Mouse (Mus musculus): ENCODE results near the gene Rnf220. TPM values are rescaled to one million over a fixed set of nuclear protein-coding genes. Genes with fewer than 3 reads are reported as not detected.

Rnf220 gene
- polyA plus RNA-seq, 1 experiment from 2014 or later = 137 TPM

DNA sequence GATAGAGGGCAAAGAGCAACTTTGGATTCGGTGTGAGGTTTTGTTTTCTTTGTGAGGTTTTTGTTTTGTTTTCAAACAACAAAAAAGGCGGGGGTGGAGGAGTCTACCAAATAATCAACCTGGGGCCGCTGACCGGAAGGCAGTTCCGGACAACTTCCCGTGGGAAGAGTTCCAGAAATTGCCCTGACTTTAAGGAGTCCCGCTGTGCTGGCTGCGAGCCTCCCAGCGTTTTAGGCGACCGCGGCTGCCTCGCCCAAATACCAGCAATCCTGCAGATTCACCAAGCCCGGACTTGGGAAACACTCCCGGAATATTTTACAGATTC, 13.0 kb downstream of the Rnf220 start:
- Histone ChIP-seq H3K36me3 (ENCODE audit: control insufficient read depth, insufficient read depth, low read length) (no peaks in the 10 kb centered on the region), H3K9me3 (replicated peaks; ENCODE audit: control insufficient read depth, low read length, poor library complexity, severe bottlenecking) (no peaks in the 10 kb centered on the region), H3K4me3 (ENCODE audit: low read depth, low read length) (peak overlapping the region; percentile 46), H3K27me3 (ENCODE audit: control insufficient read depth, insufficient read depth, low read depth, low read length) (peaks cover 37% of the 10 kb centered on the region), H3K4me1 (ENCODE audit: control insufficient read depth, insufficient read depth, low read length) (peaks cover 10% of the 10 kb centered on the region), H3K9ac (ENCODE audit: low read depth, low read length) (peak overlapping the region; percentile 65), H3K4me2 (ENCODE audit: low read length) (peak overlapping the region; percentile 94), H3K27ac (ENCODE audit: low read length) (peak overlapping the region; percentile 70)
- no peak for ATAC-seq
- under 1% methylated on average over 15 of the region's 15 CpGs for WGBS

- Histone ChIP-seq H3K4me3 (ENCODE audit: low read depth, low read length) (no peak overlapping the region), H3K9ac (ENCODE audit: low read depth, low read length) (no peak overlapping the region), H3K27me3 (ENCODE audit: control insufficient read depth, insufficient read depth, low read depth, low read length) (peaks cover 26% of the 10 kb centered on the region), H3K4me2 (ENCODE audit: low read length) (no peak overlapping the region), H3K27ac (ENCODE audit: low read length) (no peak overlapping the region), H3K36me3 (ENCODE audit: control insufficient read depth, insufficient read depth, low read length) (no peaks in the 10 kb centered on the region), H3K4me1 (ENCODE audit: control insufficient read depth, insufficient read depth, low read length) (peaks cover 14% of the 10 kb centered on the region), H3K9me3 (replicated peaks; ENCODE audit: control insufficient read depth, low read length, poor library complexity, severe bottlenecking) (no peaks in the 10 kb centered on the region)
- ATAC-seq = no peak
- 78% methylated on average over 5 of the region's 5 CpGs for WGBS
Observed at GRCm38 (mm10) chr4:117482103-117482502, 14.7 kb downstream of the Rnf220 start.

- 24% methylated on average over 11 of the region's 11 CpGs for WGBS
- no peaks in the 10 kb centered on the region for H3K9me3 ChIP-seq (replicated peaks; ENCODE audit: control insufficient read depth, low read length, poor library complexity, severe bottlenecking)
Observed at GRCm38 (mm10) chr4:117480611-117481445, 16.0 kb downstream of the Rnf220 start.

GRCm38 (mm10) chr4:117479951-117480350, 16.9 kb downstream of the Rnf220 start:
- WGBS = 43% methylated on average over 6 of the region's 6 CpGs
- no peak overlapping the region for H3K4me3 ChIP-seq (ENCODE audit: low read depth, low read length)
- ATAC-seq = no peak
- H3K9ac ChIP-seq (ENCODE audit: low read depth, low read length) = no peak overlapping the region
- H3K27ac ChIP-seq (ENCODE audit: low read length) = no peak overlapping the region
- H3K4me2 ChIP-seq (ENCODE audit: low read length) = no peak overlapping the region
- peaks cover 14% of the 10 kb centered on the region for H3K4me1 ChIP-seq (ENCODE audit: control insufficient read depth, insufficient read depth, low read length)
- peaks cover 15% of the 10 kb centered on the region for H3K27me3 ChIP-seq (ENCODE audit: control insufficient read depth, insufficient read depth, low read depth, low read length)
- no peaks in the 10 kb centered on the region for H3K9me3 ChIP-seq (replicated peaks; ENCODE audit: control insufficient read depth, low read length, poor library complexity, severe bottlenecking)
- H3K36me3 ChIP-seq (ENCODE audit: control insufficient read depth, insufficient read depth, low read length) = no peaks in the 10 kb centered on the region

More at GRCm38 (mm10) chr4:117480611-117481445, 16.0 kb downstream of the Rnf220 start:
- H3K27me3 ChIP-seq (ENCODE audit: control insufficient read depth, insufficient read depth, low read depth, low read length) = peaks cover 20% of the 10 kb centered on the region
- no peak overlapping the region for H3K9ac ChIP-seq (ENCODE audit: low read depth, low read length)
- H3K4me3 ChIP-seq (ENCODE audit: low read depth, low read length) = no peak overlapping the region
- ATAC-seq = no peak
- H3K36me3 ChIP-seq (ENCODE audit: control insufficient read depth, insufficient read depth, low read length) = no peaks in the 10 kb centered on the region
- peaks cover 14% of the 10 kb centered on the region for H3K4me1 ChIP-seq (ENCODE audit: control insufficient read depth, insufficient read depth, low read length)
- H3K4me2 ChIP-seq (ENCODE audit: low read length) = no peak overlapping the region
- no peak overlapping the region for H3K27ac ChIP-seq (ENCODE audit: low read length)

DNA sequence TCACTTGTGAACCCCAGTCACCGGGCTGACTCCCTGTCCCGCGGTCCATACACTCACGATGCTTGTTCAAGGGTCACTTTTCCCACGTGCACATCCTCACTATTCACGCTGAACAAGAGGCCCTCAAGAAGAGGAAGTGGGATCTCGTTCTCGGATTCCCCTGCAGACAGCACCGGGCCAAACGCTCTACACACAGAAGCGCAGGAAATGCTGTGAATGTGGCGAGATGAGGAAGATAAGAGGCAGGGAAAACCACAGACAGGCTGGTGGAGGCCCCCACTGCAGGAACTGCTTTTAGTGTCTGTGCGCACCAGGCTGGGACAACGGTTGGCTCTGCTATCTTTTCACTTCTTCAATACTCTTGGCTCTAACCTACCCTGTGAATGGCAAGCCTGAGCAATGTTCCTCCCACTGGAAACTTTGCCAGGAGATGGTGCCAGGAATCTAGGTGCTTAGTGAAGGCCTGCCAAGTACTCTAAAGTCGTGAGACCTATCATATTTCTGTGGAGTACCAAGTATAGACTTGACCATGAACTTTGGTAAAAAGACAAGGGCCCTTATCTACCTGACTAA, 18.7 kb downstream of the Rnf220 start:
- ATAC-seq = no peak
- H3K4me3 ChIP-seq (ENCODE audit: low read depth, low read length) = no peak overlapping the region
- no peaks in the 10 kb centered on the region for H3K9me3 ChIP-seq (replicated peaks; ENCODE audit: control insufficient read depth, low read length, poor library complexity, severe bottlenecking)
- peaks cover 4% of the 10 kb centered on the region; the same call in 1 of the 2 replicates for H3K4me1 ChIP-seq (ENCODE audit: control insufficient read depth, insufficient read depth, low read length)
- peaks cover 15% of the 10 kb centered on the region for H3K27me3 ChIP-seq (ENCODE audit: control insufficient read depth, insufficient read depth, low read depth, low read length)
- H3K4me2 ChIP-seq (ENCODE audit: low read length) = no peak overlapping the region
- no peak overlapping the region for H3K27ac ChIP-seq (ENCODE audit: low read length)
- H3K9ac ChIP-seq (ENCODE audit: low read depth, low read length) = no peak overlapping the region
- H3K36me3 ChIP-seq (ENCODE audit: control insufficient read depth, insufficient read depth, low read length) = no peaks in the 10 kb centered on the region
- WGBS = 75% methylated on average over 15 of the region's 15 CpGs

DNA sequence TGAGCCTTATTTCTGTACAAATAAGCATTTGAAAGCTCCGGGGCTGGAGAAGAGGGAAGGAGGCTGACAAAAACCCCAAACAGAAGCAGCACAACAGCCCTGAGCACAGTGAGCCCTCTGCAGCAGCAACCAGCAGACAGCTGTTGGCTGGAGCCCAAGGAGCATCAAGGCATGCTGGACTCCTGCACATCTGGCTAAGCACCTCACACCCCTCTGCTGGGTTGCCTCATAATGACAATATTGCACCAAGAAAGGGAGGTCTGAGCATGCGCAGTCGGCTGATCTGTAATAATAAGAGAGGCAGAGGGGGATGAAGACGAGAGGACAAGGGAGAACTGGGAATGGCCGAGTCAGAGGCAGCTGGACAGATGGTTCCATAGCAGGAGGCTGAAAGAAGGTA, 19.5 kb downstream of the Rnf220 start:
- WGBS = 52% methylated on average over 5 of the region's 5 CpGs
- Histone ChIP-seq H3K4me2 (ENCODE audit: low read length) (no peak overlapping the region), H3K9me3 (replicated peaks; ENCODE audit: control insufficient read depth, low read length, poor library complexity, severe bottlenecking) (no peaks in the 10 kb centered on the region), H3K36me3 (ENCODE audit: control insufficient read depth, insufficient read depth, low read length) (no peaks in the 10 kb centered on the region), H3K27ac (ENCODE audit: low read length) (no peak overlapping the region), H3K27me3 (ENCODE audit: control insufficient read depth, insufficient read depth, low read depth, low read length) (peaks cover 15% of the 10 kb centered on the region), H3K4me1 (ENCODE audit: control insufficient read depth, insufficient read depth, low read length) (peaks cover 4% of the 10 kb centered on the region; the same call in 1 of the 2 replicates), H3K4me3 (ENCODE audit: low read depth, low read length) (no peak overlapping the region), H3K9ac (ENCODE audit: low read depth, low read length) (no peak overlapping the region)
- ATAC-seq = no peak

- H3K4me1 ChIP-seq (ENCODE audit: control insufficient read depth, insufficient read depth, low read length) = peaks cover 4% of the 10 kb centered on the region; the same call in 1 of the 2 replicates
- ATAC-seq = no peak
- no peak overlapping the region for H3K9ac ChIP-seq (ENCODE audit: low read depth, low read length)
- no peak overlapping the region for H3K4me2 ChIP-seq (ENCODE audit: low read length)
- no peaks in the 10 kb centered on the region for H3K36me3 ChIP-seq (ENCODE audit: control insufficient read depth, insufficient read depth, low read length)
- H3K9me3 ChIP-seq (replicated peaks; ENCODE audit: control insufficient read depth, low read length, poor library complexity, severe bottlenecking) = no peaks in the 10 kb centered on the region
- no peak overlapping the region for H3K27ac ChIP-seq (ENCODE audit: low read length)
- no peak overlapping the region for H3K4me3 ChIP-seq (ENCODE audit: low read depth, low read length)
- 61% methylated on average over 4 of the region's 4 CpGs for WGBS
- peaks cover 12% of the 10 kb centered on the region for H3K27me3 ChIP-seq (ENCODE audit: control insufficient read depth, insufficient read depth, low read depth, low read length)
Observed at GRCm38 (mm10) chr4:117476777-117477176, 20.1 kb downstream of the Rnf220 start.

DNA sequence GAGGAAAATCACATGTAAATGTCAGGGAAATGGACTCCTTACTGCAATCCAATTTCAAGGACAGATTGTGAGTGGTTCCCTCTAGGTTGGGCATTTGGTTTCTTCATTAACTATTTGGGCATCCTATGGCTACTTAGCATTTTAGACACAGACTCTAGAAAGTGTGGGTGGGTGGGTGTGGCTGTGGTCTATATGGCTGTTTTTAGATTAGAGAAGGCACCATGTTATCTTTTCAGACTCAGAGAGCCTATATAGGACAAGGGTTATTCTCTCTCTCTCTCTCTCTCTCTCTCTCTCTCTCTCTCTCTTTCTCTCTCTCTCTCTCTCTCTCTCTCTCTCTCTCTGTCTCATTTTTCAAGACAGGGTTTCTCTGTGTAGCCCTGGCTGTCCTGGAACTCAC, 20.5 kb downstream of the Rnf220 start:
- H3K4me2 ChIP-seq (ENCODE audit: low read length) = no peak overlapping the region
- no peak overlapping the region for H3K9ac ChIP-seq (ENCODE audit: low read depth, low read length)
- no peak overlapping the region for H3K4me3 ChIP-seq (ENCODE audit: low read depth, low read length)
- H3K27ac ChIP-seq (ENCODE audit: low read length) = no peak overlapping the region
- no peak for ATAC-seq
- H3K9me3 ChIP-seq (replicated peaks; ENCODE audit: control insufficient read depth, low read length, poor library complexity, severe bottlenecking) = no peaks in the 10 kb centered on the region
- no peaks in the 10 kb centered on the region for H3K36me3 ChIP-seq (ENCODE audit: control insufficient read depth, insufficient read depth, low read length)
- peaks cover 4% of the 10 kb centered on the region; the same call in 1 of the 2 replicates for H3K4me1 ChIP-seq (ENCODE audit: control insufficient read depth, insufficient read depth, low read length)
- H3K27me3 ChIP-seq (ENCODE audit: control insufficient read depth, insufficient read depth, low read depth, low read length) = peaks cover 12% of the 10 kb centered on the region

DNA sequence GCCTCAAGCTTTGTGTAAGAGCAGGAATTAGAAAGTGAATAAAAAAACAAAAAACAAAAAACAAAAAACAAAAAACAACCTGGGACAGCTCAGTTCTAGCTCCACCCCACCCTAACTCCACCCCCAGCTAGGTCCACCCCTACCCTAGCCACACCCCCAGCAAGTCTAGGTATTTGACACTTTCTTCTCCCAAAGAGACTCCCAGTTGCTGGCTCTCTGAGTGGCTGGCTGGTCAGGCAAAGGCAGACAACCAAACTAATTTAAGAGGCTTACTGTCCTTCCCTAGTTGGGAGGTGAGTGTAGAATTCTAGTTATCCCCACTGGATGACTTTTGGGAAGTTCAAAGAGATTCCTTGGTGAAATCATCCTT, 22.9 kb downstream of the Rnf220 start:
- ATAC-seq = no peak
- H3K4me3 ChIP-seq (ENCODE audit: low read depth, low read length) = no peak overlapping the region
- H3K27me3 ChIP-seq (ENCODE audit: control insufficient read depth, insufficient read depth, low read depth, low read length) = peaks cover 12% of the 10 kb centered on the region
- H3K27ac ChIP-seq (ENCODE audit: low read length) = no peak overlapping the region
- no peaks in the 10 kb centered on the region for H3K36me3 ChIP-seq (ENCODE audit: control insufficient read depth, insufficient read depth, low read length)
- peaks cover 4% of the 10 kb centered on the region; the same call in 1 of the 2 replicates for H3K4me1 ChIP-seq (ENCODE audit: control insufficient read depth, insufficient read depth, low read length)
- H3K9ac ChIP-seq (ENCODE audit: low read depth, low read length) = no peak overlapping the region
- H3K9me3 ChIP-seq (replicated peaks; ENCODE audit: control insufficient read depth, low read length, poor library complexity, severe bottlenecking) = no peaks in the 10 kb centered on the region
- no peak overlapping the region for H3K4me2 ChIP-seq (ENCODE audit: low read length)
